Mouse (Mus musculus): ENCODE measurements at regions not wholly inside any gene's neighbourhood (a gene's known extent, or its start where the extent isn't known, plus 50 kb on each side); places are given as distances from the start of the nearest gene placed in this dataset.
"Not testable (repeated sequence)": the region's sequence is repeated elsewhere in the genome, so short reads cannot be mapped to it uniquely, and the experiment has no call there.

DNA sequence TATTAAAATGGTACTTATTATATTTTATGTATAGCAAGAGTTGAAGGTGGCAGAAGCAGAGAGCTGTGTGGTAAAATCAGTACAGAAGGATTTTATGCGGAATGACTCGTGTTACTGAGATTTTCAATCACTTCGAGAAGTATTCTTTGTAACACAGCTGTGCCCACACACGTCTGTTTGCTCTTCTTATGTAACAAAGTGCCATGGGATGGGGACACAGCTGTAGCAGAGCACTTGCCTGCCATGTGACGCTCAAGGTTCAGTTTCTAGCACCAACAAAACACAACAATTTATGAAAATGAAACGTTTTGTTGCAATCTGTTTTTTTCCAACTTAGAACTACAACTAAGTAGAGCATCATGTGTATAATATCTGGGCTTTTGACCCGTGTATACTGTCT is 149.0 kb downstream of the Stard3nl start:
- TF ChIP-seq CTCF (conservative IDR thresholded peaks at IDR 0.05; ENCODE audit: low read length); POU5F1 (IDR thresholded peaks at IDR 0.05; ENCODE audit: borderline replicate concordance, low read length): not testable (repeated sequence)

Measured in E14TG2a.4 (cell line).